Mouse (Mus musculus): Measurements from ENCODE around the gene Wdfy2. TPM values are rescaled to one million over a fixed set of nuclear protein-coding genes. Genes with fewer than 3 reads are reported as not detected.
A peak's percentile ranks its signal among the peaks of the same experiment; 100 is the strongest.

Gene Wdfy2
- polyA plus RNA-seq, 1 experiment from 2014 or later = 6.2 TPM

DNA sequence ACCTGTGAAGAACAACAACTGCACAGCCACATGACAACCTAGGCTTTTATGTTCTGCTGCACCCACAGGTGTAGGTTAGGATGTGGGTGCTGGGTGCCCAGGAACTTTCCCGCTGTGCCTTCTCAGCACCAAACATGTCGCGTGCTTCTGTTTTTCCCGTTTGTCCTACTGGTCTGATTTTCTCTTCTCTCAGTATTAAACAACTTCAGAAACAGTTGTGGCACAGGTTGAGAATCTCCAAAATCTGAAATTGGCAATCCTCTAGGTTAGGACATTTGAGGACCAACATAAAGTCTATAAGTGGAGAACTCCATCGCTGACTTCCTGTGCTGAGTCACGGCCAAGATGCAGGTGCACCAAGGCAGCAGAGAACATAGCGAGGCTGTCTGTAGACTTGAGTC lies 32.8 kb downstream of the Wdfy2 start:
- H3K4me2 ChIP-seq (ENCODE audit: low read length) = no peak overlapping the region
- H3K27me3 ChIP-seq (ENCODE audit: control insufficient read depth, insufficient read depth, low read length) = no peaks in the 10 kb centered on the region
- no peak overlapping the region for H3K4me3 ChIP-seq (ENCODE audit: control insufficient read depth in 1 of 2, insufficient read depth in 1 of 2, low read depth in 1 of 2, low read length in 2 of 2)
- no peak overlapping the region for H3K9ac ChIP-seq (ENCODE audit: low read length)
- WGBS = 97% methylated on average over 7 of the region's 7 CpGs
- H3K27ac ChIP-seq (replicated peaks in 1 of 2; ENCODE audit: control insufficient read depth in 1 of 2, insufficient read depth in 1 of 2, low read depth in 2 of 2, low read length in 2 of 2) = no peak overlapping the region
- H3K36me3 ChIP-seq (ENCODE audit: control insufficient read depth, insufficient read depth, low read length) = no peaks in the 10 kb centered on the region
- H3K4me1 ChIP-seq (ENCODE audit: control insufficient read depth in 2 of 2, insufficient read depth in 2 of 2, low read length in 2 of 2) = peaks cover 0 to 20% of the 10 kb centered on the region in 2 experiments; a peak in 2 of 4 replicates
- H3K9me3 ChIP-seq (ENCODE audit: control insufficient read depth, low read length) = peaks cover 8% of the 10 kb centered on the region
- no peak for ATAC-seq (ENCODE audit: insufficient number of reproducible peaks, insufficient read depth, low FRiP score, low read depth)

DNA sequence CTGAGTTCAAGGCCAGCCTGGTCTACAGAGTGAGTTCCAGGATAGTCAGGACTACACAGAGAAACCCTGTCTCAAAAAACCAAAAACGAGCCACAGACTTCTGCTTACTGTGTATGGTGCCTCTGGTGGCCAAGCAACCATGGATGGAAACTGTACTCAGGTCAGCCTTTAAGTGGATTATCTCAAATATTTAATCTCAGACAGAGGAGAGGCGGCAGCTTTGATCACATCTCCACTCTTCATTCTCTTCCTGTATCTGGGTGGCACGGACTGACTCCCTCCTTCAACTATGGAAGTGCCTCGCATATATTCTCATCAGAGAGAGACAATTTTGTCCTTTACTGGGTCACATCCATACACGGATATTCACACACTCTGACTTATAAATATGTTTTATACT lies 34.0 kb downstream of the Wdfy2 start:
- WGBS = 59% methylated on average over 5 of the region's 5 CpGs
- H3K36me3 ChIP-seq (ENCODE audit: control insufficient read depth, insufficient read depth, low read length) = no peaks in the 10 kb centered on the region
- H3K9me3 ChIP-seq (ENCODE audit: control insufficient read depth, low read length) = peaks cover 8% of the 10 kb centered on the region
- H3K27me3 ChIP-seq (ENCODE audit: control insufficient read depth, insufficient read depth, low read length) = no peaks in the 10 kb centered on the region
- no peak for ATAC-seq (ENCODE audit: insufficient number of reproducible peaks, insufficient read depth, low FRiP score, low read depth)
- no peak overlapping the region for H3K4me3 ChIP-seq (ENCODE audit: control insufficient read depth in 1 of 2, insufficient read depth in 1 of 2, low read depth in 1 of 2, low read length in 2 of 2)
- peak overlapping the region in 1 of 2 experiments; percentile 50; a peak in 2 of 4 replicates for H3K27ac ChIP-seq (replicated peaks in 1 of 2; ENCODE audit: control insufficient read depth in 1 of 2, insufficient read depth in 1 of 2, low read depth in 2 of 2, low read length in 2 of 2)
- no peak overlapping the region for H3K9ac ChIP-seq (ENCODE audit: low read length)
- no peak overlapping the region for H3K4me2 ChIP-seq (ENCODE audit: low read length)
- H3K4me1 ChIP-seq (ENCODE audit: control insufficient read depth in 2 of 2, insufficient read depth in 2 of 2, low read length in 2 of 2) = peaks cover 0 to 20% of the 10 kb centered on the region in 2 experiments; a peak in 2 of 4 replicates

DNA sequence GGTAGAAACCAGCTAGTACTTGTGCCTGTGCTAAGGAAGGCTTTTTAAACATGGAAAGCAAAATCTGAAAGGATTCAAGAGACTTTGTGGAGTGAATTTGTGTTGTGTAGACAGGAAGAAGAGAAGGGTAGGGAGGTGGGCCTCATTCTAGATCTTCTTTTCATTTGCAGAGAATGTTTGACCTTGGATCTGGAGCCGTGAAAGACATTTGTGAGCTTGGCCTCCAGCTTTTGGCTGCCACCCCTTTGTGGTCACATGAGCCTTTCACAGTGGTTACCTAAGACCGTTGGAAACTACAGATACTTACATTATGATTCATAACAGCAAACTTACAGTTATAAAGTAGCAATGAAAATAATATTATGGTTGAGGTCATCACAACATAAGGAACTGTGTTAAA lies 34.5 kb downstream of the Wdfy2 start:
- Histone ChIP-seq H3K9ac (ENCODE audit: low read length) (no peak overlapping the region), H3K4me2 (ENCODE audit: low read length) (no peak overlapping the region), H3K27me3 (ENCODE audit: control insufficient read depth, insufficient read depth, low read length) (no peaks in the 10 kb centered on the region), H3K36me3 (ENCODE audit: control insufficient read depth, insufficient read depth, low read length) (no peaks in the 10 kb centered on the region), H3K9me3 (ENCODE audit: control insufficient read depth, low read length) (peaks cover 8% of the 10 kb centered on the region), H3K4me3 (ENCODE audit: control insufficient read depth in 1 of 2, insufficient read depth in 1 of 2, low read depth in 1 of 2, low read length in 2 of 2) (no peak overlapping the region), H3K4me1 (ENCODE audit: control insufficient read depth in 2 of 2, insufficient read depth in 2 of 2, low read length in 2 of 2) (peaks cover 0 to 20% of the 10 kb centered on the region in 2 experiments; a peak in 2 of 4 replicates), H3K27ac (replicated peaks in 1 of 2; ENCODE audit: control insufficient read depth in 1 of 2, insufficient read depth in 1 of 2, low read depth in 2 of 2, low read length in 2 of 2) (peak overlapping the region; percentile 50 to 67; a peak in 3 of 4 replicates)
- WGBS = 33% methylated on average over 2 of the region's 2 CpGs
- ATAC-seq (ENCODE audit: insufficient number of reproducible peaks, insufficient read depth, low FRiP score, low read depth) = no peak

DNA sequence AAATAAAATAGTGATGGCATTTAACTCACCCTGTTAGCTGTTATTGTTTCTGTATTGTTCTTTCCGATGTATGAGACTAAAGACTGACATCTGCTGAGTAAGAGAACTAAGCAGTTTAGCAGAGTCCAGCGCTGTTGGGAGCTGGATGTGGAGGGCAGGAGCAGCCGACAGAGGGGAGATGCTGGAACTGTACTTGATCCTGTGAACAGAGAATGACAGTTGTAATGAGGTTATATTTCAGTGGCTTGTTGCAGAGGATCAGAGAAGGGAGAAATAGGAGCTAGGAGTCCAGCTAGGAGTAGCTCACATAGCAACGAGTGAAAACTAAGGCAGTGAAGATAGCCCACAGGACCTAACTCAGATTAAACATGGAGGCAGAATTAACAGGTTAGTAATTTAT lies 36.3 kb downstream of the Wdfy2 start:
- H3K27me3 ChIP-seq (ENCODE audit: control insufficient read depth, insufficient read depth, low read length) = no peaks in the 10 kb centered on the region
- no peak overlapping the region for H3K4me3 ChIP-seq (ENCODE audit: control insufficient read depth in 1 of 2, insufficient read depth in 1 of 2, low read depth in 1 of 2, low read length in 2 of 2)
- no peak for ATAC-seq (ENCODE audit: insufficient number of reproducible peaks, insufficient read depth, low FRiP score, low read depth)
- no peak overlapping the region for H3K4me2 ChIP-seq (ENCODE audit: low read length)
- 68% methylated on average over 4 of the region's 4 CpGs for WGBS
- H3K4me1 ChIP-seq (ENCODE audit: control insufficient read depth in 2 of 2, insufficient read depth in 2 of 2, low read length in 2 of 2) = peaks cover 6 to 24% of the 10 kb centered on the region in 2 experiments
- no peak overlapping the region for H3K27ac ChIP-seq (replicated peaks in 1 of 2; ENCODE audit: control insufficient read depth in 1 of 2, insufficient read depth in 1 of 2, low read depth in 2 of 2, low read length in 2 of 2)
- no peak overlapping the region for H3K9ac ChIP-seq (ENCODE audit: low read length)
- H3K9me3 ChIP-seq (ENCODE audit: control insufficient read depth, low read length) = peaks cover 8% of the 10 kb centered on the region
- no peaks in the 10 kb centered on the region for H3K36me3 ChIP-seq (ENCODE audit: control insufficient read depth, insufficient read depth, low read length)

GRCm38 (mm10) chr14:62874348-62874747 lies 36.9 kb downstream of the Wdfy2 start:
- 88% methylated on average over 8 of the region's 8 CpGs for WGBS
- no peaks in the 10 kb centered on the region for H3K36me3 ChIP-seq (ENCODE audit: control insufficient read depth, insufficient read depth, low read length)
- H3K4me2 ChIP-seq (ENCODE audit: low read length) = no peak overlapping the region
- peaks cover 8% of the 10 kb centered on the region for H3K9me3 ChIP-seq (ENCODE audit: control insufficient read depth, low read length)
- H3K9ac ChIP-seq (ENCODE audit: low read length) = no peak overlapping the region
- ATAC-seq (ENCODE audit: insufficient number of reproducible peaks, insufficient read depth, low FRiP score, low read depth) = no peak
- peaks cover 8 to 30% of the 10 kb centered on the region in 2 experiments for H3K4me1 ChIP-seq (ENCODE audit: control insufficient read depth in 2 of 2, insufficient read depth in 2 of 2, low read length in 2 of 2)
- H3K27me3 ChIP-seq (ENCODE audit: control insufficient read depth, insufficient read depth, low read length) = no peaks in the 10 kb centered on the region
- H3K27ac ChIP-seq (replicated peaks in 1 of 2; ENCODE audit: control insufficient read depth in 1 of 2, insufficient read depth in 1 of 2, low read depth in 2 of 2, low read length in 2 of 2) = no peak overlapping the region
- H3K4me3 ChIP-seq (ENCODE audit: control insufficient read depth in 1 of 2, insufficient read depth in 1 of 2, low read depth in 1 of 2, low read length in 2 of 2) = no peak overlapping the region

DNA sequence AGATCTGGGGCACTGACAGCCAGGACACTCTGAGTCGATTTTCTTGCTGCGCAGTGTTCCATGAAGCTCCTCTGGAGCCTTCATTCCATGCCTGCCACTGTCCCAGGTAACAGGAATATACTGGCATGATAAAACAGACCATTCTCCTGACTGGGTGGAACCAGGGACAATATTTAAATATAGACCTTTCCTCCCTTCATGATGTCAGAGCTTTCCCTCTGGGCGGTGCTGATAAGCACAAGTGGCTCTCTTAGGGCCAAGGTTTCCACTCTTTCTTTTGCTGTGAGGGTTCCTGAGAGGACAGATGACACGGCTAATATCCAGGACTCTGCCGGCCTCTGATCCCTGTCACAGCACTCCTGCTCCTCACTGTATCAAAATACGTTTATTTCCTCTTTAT lies 40.6 kb downstream of the Wdfy2 start:
- H3K9me3 ChIP-seq (ENCODE audit: control insufficient read depth, low read length) = no peaks in the 10 kb centered on the region
- peak overlapping the region; percentile 31 for H3K4me2 ChIP-seq (ENCODE audit: low read length)
- no peaks in the 10 kb centered on the region for H3K36me3 ChIP-seq (ENCODE audit: control insufficient read depth, insufficient read depth, low read length)
- peak; percentile 73 for ATAC-seq (ENCODE audit: insufficient number of reproducible peaks, insufficient read depth, low FRiP score, low read depth)
- H3K9ac ChIP-seq (ENCODE audit: low read length) = no peak overlapping the region
- no peak overlapping the region for H3K4me3 ChIP-seq (ENCODE audit: control insufficient read depth in 1 of 2, insufficient read depth in 1 of 2, low read depth in 1 of 2, low read length in 2 of 2)
- H3K27me3 ChIP-seq (ENCODE audit: control insufficient read depth, insufficient read depth, low read length) = no peaks in the 10 kb centered on the region
- H3K4me1 ChIP-seq (ENCODE audit: control insufficient read depth in 2 of 2, insufficient read depth in 2 of 2, low read length in 2 of 2) = peaks cover 10 to 33% of the 10 kb centered on the region in 2 experiments
- H3K27ac ChIP-seq (replicated peaks in 1 of 2; ENCODE audit: control insufficient read depth in 1 of 2, insufficient read depth in 1 of 2, low read depth in 2 of 2, low read length in 2 of 2) = peak overlapping the region; percentile 14 to 63; a peak in 2 of 4 replicates
- WGBS = 11% methylated on average over 6 of the region's 6 CpGs

- H3K4me3 ChIP-seq (ENCODE audit: control insufficient read depth in 1 of 2, insufficient read depth in 1 of 2, low read depth in 1 of 2, low read length in 2 of 2) = no peak overlapping the region
- peaks cover 10 to 33% of the 10 kb centered on the region in 2 experiments for H3K4me1 ChIP-seq (ENCODE audit: control insufficient read depth in 2 of 2, insufficient read depth in 2 of 2, low read length in 2 of 2)
- no peaks in the 10 kb centered on the region for H3K36me3 ChIP-seq (ENCODE audit: control insufficient read depth, insufficient read depth, low read length)
- H3K9ac ChIP-seq (ENCODE audit: low read length) = no peak overlapping the region
- WGBS = 50% methylated on average over 7 of the region's 7 CpGs
- H3K27ac ChIP-seq (replicated peaks in 1 of 2; ENCODE audit: control insufficient read depth in 1 of 2, insufficient read depth in 1 of 2, low read depth in 2 of 2, low read length in 2 of 2) = no peak overlapping the region; a peak in 1 of 4 replicates
- H3K27me3 ChIP-seq (ENCODE audit: control insufficient read depth, insufficient read depth, low read length) = no peaks in the 10 kb centered on the region
- ATAC-seq (ENCODE audit: insufficient number of reproducible peaks, insufficient read depth, low FRiP score, low read depth) = no peak
- H3K9me3 ChIP-seq (ENCODE audit: control insufficient read depth, low read length) = no peaks in the 10 kb centered on the region
- peak overlapping the region; percentile 31; the same call in 1 of the 2 replicates for H3K4me2 ChIP-seq (ENCODE audit: low read length)
Measured at GRCm38 (mm10) chr14:62878634-62879430, 41.4 kb downstream of the Wdfy2 start.

Data from heart, embryonic 14.5 days (tissue).